Mouse (Mus musculus): ENCODE measurements around the gene Gucy2c. TPM values are rescaled to one million over a fixed set of nuclear protein-coding genes. Genes with fewer than 3 reads are reported as not detected.

The Gucy2c gene
- polyA plus RNA-seq, 1 experiment from 2014 or later, result 0.14 TPM

GRCm38 (mm10) chr6:136654470-136654869 lies 127.1 kb downstream of the Gucy2c start:
- Histone ChIP-seq H3K4me3 (ENCODE audit: low read depth, low read length) (no peak overlapping the region), H3K27ac (replicated peaks; ENCODE audit: low read depth, low read length) (no peak overlapping the region), H3K4me1 (ENCODE audit: control insufficient read depth, insufficient read depth, low read length) (no peaks in the 10 kb centered on the region), H3K4me2 (ENCODE audit: low read depth, low read length) (no peak overlapping the region), H3K9ac (replicated peaks; ENCODE audit: low read length) (no peak overlapping the region), H3K9me3 (replicated peaks; ENCODE audit: control insufficient read depth, low read length) (no peaks in the 10 kb centered on the region), H3K27me3 (ENCODE audit: control insufficient read depth, insufficient read depth, low read length) (no peaks in the 10 kb centered on the region), H3K36me3 (replicated peaks; ENCODE audit: control insufficient read depth, insufficient read depth, low read depth, low read length) (no peaks in the 10 kb centered on the region)
- ATAC-seq (replicated peaks; ENCODE audit: insufficient number of reproducible peaks, low FRiP score, low TSS enrichment, low read depth), result no peak
- 76% methylated on average over 20 of the region's 20 CpGs for WGBS
- DNase-seq (ENCODE audit: low spot score), result no peak

DNA sequence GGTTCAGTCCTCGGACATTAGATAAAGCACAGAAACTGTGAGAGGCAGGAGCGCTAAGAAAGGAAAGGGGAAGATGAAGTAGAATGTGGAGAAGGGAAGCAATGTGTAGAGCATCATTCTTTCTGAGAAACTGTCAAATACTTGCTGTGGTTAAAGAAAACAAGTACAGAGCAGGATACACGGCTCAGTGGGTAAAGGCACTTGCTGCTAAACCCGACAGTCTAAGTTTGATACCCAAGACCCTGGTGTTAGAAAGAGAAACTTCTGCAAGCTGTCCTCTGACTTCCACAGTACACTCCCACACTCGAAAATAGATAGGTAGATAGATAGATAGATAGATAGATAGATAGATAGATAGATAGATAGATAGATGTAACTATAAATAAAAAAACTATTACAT lies 128.2 kb downstream of the Gucy2c start:
- H3K27ac ChIP-seq (replicated peaks; ENCODE audit: low read depth, low read length), result no peak overlapping the region
- WGBS, result 74% methylated on average over 5 of the region's 5 CpGs
- no peak for ATAC-seq (replicated peaks; ENCODE audit: insufficient number of reproducible peaks, low FRiP score, low TSS enrichment, low read depth)
- no peak overlapping the region for H3K4me3 ChIP-seq (ENCODE audit: low read depth, low read length)
- H3K36me3 ChIP-seq (replicated peaks; ENCODE audit: control insufficient read depth, insufficient read depth, low read depth, low read length), result no peaks in the 10 kb centered on the region
- H3K4me1 ChIP-seq (ENCODE audit: control insufficient read depth, insufficient read depth, low read length), result no peaks in the 10 kb centered on the region
- H3K4me2 ChIP-seq (ENCODE audit: low read depth, low read length), result no peak overlapping the region
- no peaks in the 10 kb centered on the region for H3K27me3 ChIP-seq (ENCODE audit: control insufficient read depth, insufficient read depth, low read length)
- no peak overlapping the region for H3K9ac ChIP-seq (replicated peaks; ENCODE audit: low read length)
- DNase-seq (ENCODE audit: low spot score), result no peak
- no peaks in the 10 kb centered on the region for H3K9me3 ChIP-seq (replicated peaks; ENCODE audit: control insufficient read depth, low read length)

DNA sequence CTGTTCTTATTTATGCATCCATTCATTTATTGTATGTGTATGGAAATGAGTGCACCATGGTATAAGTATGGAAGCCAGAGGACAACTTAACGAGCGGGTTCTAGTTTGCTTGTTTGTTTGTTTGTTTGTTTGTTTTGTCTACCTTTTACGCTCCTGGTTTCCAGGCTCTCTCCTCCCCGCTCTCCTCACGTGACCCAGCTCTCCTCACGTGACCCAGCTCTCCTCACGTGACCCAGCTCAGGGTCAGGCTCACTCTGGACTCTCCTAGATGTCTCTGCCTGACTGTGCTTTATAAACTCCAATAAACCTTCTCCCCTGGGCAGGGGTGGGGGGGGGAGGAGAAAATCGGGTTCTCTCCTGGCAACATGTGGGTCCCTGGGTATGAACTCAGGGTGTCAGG lies 130.9 kb downstream of the Gucy2c start:
- WGBS, result 91% methylated on average over 8 of the region's 8 CpGs
- H3K4me2 ChIP-seq (ENCODE audit: low read depth, low read length), result no peak overlapping the region
- no peak overlapping the region for H3K27ac ChIP-seq (replicated peaks; ENCODE audit: low read depth, low read length)
- no peak for DNase-seq (ENCODE audit: low spot score)
- H3K9me3 ChIP-seq (replicated peaks; ENCODE audit: control insufficient read depth, low read length), result no peaks in the 10 kb centered on the region
- H3K4me1 ChIP-seq (ENCODE audit: control insufficient read depth, insufficient read depth, low read length), result no peaks in the 10 kb centered on the region; the same call in 1 of the 2 replicates
- H3K4me3 ChIP-seq (ENCODE audit: low read depth, low read length), result no peak overlapping the region
- H3K9ac ChIP-seq (replicated peaks; ENCODE audit: low read length), result no peak overlapping the region
- H3K36me3 ChIP-seq (replicated peaks; ENCODE audit: control insufficient read depth, insufficient read depth, low read depth, low read length), result no peaks in the 10 kb centered on the region
- no peak for ATAC-seq (replicated peaks; ENCODE audit: insufficient number of reproducible peaks, low FRiP score, low TSS enrichment, low read depth)
- H3K27me3 ChIP-seq (ENCODE audit: control insufficient read depth, insufficient read depth, low read length), result no peaks in the 10 kb centered on the region

DNA sequence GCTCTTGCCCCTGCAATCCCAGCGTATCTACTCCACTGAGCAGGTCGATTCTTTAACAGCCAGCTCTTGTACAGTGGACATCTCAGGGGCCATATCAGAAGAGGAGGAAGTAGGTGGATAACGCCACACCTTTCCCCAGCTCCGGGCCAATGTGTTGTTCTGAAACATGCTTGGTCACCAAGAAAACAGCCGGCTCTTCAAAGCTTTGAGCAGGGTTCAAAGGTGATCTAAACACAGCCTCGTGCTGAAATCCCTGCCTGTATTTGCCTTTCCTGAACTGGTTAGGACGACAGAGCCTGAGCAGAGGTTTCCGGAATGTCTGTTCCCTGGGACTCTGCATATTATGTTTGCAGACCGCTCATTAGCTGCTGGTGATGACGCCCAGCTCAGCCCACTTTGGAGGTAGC lies 134.1 kb downstream of the Gucy2c start:
- WGBS, result 57% methylated on average over 10 of the region's 10 CpGs
- Histone ChIP-seq H3K4me3 (ENCODE audit: low read depth, low read length) (no peak overlapping the region), H3K9me3 (replicated peaks; ENCODE audit: control insufficient read depth, low read length) (no peaks in the 10 kb centered on the region), H3K27me3 (ENCODE audit: control insufficient read depth, insufficient read depth, low read length) (no peaks in the 10 kb centered on the region), H3K4me2 (ENCODE audit: low read depth, low read length) (no peak overlapping the region), H3K4me1 (ENCODE audit: control insufficient read depth, insufficient read depth, low read length) (no peaks in the 10 kb centered on the region; the same call in 1 of the 2 replicates), H3K9ac (replicated peaks; ENCODE audit: low read length) (no peak overlapping the region), H3K27ac (replicated peaks; ENCODE audit: low read depth, low read length) (no peak overlapping the region), H3K36me3 (replicated peaks; ENCODE audit: control insufficient read depth, insufficient read depth, low read depth, low read length) (no peaks in the 10 kb centered on the region)
- DNase-seq (ENCODE audit: low spot score) (peak; percentile 6), ATAC-seq (replicated peaks; ENCODE audit: insufficient number of reproducible peaks, low FRiP score, low TSS enrichment, low read depth) (no peak)

Small RNA genes lying within 50 kb of the gene (microRNA-seq; reads per million reads assigned to microRNA genes)
- gene Gm44364 (ENCODE audit: borderline number of aligned reads), result not detected

Other genes with a start within 250 kb of the Gucy2c start
- 1.9 and 2.5 TPM in 2 replicates for gene Plbd1, start 119.8 kb downstream of the Gucy2c start, polyA plus RNA-seq (2014; fragmentation: Nextera tagmentation; extraction: Ambion mirVana)
- 0.46 and 0.56 TPM in 2 replicates for gene Hist4h4, start 22.6 kb upstream of the Gucy2c start, polyA plus RNA-seq (2014; fragmentation: Nextera tagmentation; extraction: Ambion mirVana)
- gene H2afj, start 26.5 kb upstream of the Gucy2c start, polyA plus RNA-seq (2014; fragmentation: Nextera tagmentation; extraction: Ambion mirVana), result 87.8 and 89.1 TPM in 2 replicates
- 0.96 and 1.1 TPM in 2 replicates for gene BC049715, start 45.9 kb upstream of the Gucy2c start, polyA plus RNA-seq (2014; fragmentation: Nextera tagmentation; extraction: Ambion mirVana)
- 140 and 146 TPM in 2 replicates for gene Wbp11, start 46.5 kb upstream of the Gucy2c start, polyA plus RNA-seq (2014; fragmentation: Nextera tagmentation; extraction: Ambion mirVana)
- 0.74 and 1.2 TPM in 2 replicates for gene Smco3, start 53.7 kb upstream of the Gucy2c start, polyA plus RNA-seq (2014; fragmentation: Nextera tagmentation; extraction: Ambion mirVana)
- gene Art4, start 76.0 kb upstream of the Gucy2c start, polyA plus RNA-seq (2014; fragmentation: Nextera tagmentation; extraction: Ambion mirVana), result 1.2 and 1.3 TPM in 2 replicates
- 9.7 and 11.8 TPM in 2 replicates for gene Mgp, start 94.1 kb upstream of the Gucy2c start, polyA plus RNA-seq (2014; fragmentation: Nextera tagmentation; extraction: Ambion mirVana)
- gene Erp27, start 140.4 kb upstream of the Gucy2c start, polyA plus RNA-seq (2014; fragmentation: Nextera tagmentation; extraction: Ambion mirVana), result not detected in 2 replicates
- not detected in 2 replicates for gene Pde6h, start 142.1 kb upstream of the Gucy2c start, polyA plus RNA-seq (2014; fragmentation: Nextera tagmentation; extraction: Ambion mirVana)
- 56.2 and 58.1 TPM in 2 replicates for gene Arhgdib, start 160.1 kb upstream of the Gucy2c start, polyA plus RNA-seq (2014; fragmentation: Nextera tagmentation; extraction: Ambion mirVana)

Measured in embryonic facial prominence, embryonic 11.5 days (tissue).